Comparison of ENCODE assay signal across 10 mouse cellular contexts in the genomic region with DNA sequence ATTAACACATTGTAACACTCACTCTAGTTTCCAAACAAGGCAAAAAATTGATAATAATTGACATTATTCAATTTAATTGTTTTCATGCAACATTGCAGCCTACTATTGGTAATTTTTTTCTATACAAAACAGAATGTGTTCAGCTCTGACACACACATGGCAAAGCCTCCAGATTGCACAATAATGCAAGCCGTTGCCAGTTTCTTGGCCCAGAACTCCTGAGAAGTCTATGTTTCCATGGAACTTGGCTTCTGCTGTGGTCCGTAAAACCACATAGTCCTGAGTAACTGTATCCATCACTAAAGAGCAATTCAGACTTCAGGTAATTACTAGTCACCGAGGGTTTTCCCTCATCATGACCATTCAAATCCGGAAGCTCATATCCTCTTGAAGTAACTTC.
A peak's percentile ranks its signal among the peaks of the same experiment; 100 is the strongest.
DNase-seq lines count a peak whose midpoint lies in the region.
"Had no signal": no experiment of that assay in that cellular context is flagged by ENCODE, and none has a peak within 500 bp of the region (broad histone marks: within the 10 kb centered on the region; RNA-seq: fewer than 3 reads in every experiment).

No protein-coding gene starts in this region.

- peak; percentile 58 to 65 for DNase-seq in heart, adult 18-20 months
- no peak for DNase-seq in heart, postnatal 4 days
- DNase-seq in urinary bladder, postnatal 36 days (ENCODE audit: low spot score in 2 of 2) = peak; percentile 8 to 65
- no peak for DNase-seq in urinary bladder, postnatal 10 days (ENCODE audit: low spot score)
- DNase-seq in heart, postnatal 36 days = peak; percentile 28 to 42
- peak; percentile 35 for DNase-seq in skeletal muscle tissue, adult 2 months (ENCODE audit: low read depth, low spot score)
- DNase-seq in frontal cortex, postnatal 14 days (ENCODE audit: low spot score in 2 of 2) = no peak
- DNase-seq in B cell, adult 2 months = no peak
- DNase-seq: kidney, adult 2 months; liver had no signal

- intact Hi-C loops in heart, postnatal 36 days (cut with DNase I) = no loop called here

Comparison
In these comparisons a context has a peak if more than half of its experiments do, and no peak if none do; other contexts are left out.
1. DNase-seq: peak in heart, adult 18-20 months (2 of 2), urinary bladder, postnatal 36 days (2 of 2), heart, postnatal 36 days (2 of 2) and skeletal muscle tissue, adult 2 months (single experiment); none in heart, postnatal 4 days (single experiment), urinary bladder, postnatal 10 days (single experiment), frontal cortex, postnatal 14 days (0 of 2) and B cell, adult 2 months (0 of 2).